Mouse (Mus musculus) ES-Bruce4 (cell line): ENCODE results near the gene Amn.

Experiments
- CTCF ChIP-seq: IDR thresholded peaks from one replicate; pipeline ENCODE4 v1.8.1; 2011; ENCODE audit warnings: low read depth, low read length
- EP300 ChIP-seq: IDR thresholded peaks from 2 replicates; pipeline ENCODE4 v1.6.1; 2011; ENCODE audit warnings: low read depth, low read length; ENCODE audit not compliant: insufficient read depth
- POLR2A ChIP-seq: IDR thresholded peaks from one replicate; pipeline ENCODE4 v1.8.1; 2011; ENCODE audit warnings: low read length; ENCODE audit not compliant: insufficient read depth

DNA sequence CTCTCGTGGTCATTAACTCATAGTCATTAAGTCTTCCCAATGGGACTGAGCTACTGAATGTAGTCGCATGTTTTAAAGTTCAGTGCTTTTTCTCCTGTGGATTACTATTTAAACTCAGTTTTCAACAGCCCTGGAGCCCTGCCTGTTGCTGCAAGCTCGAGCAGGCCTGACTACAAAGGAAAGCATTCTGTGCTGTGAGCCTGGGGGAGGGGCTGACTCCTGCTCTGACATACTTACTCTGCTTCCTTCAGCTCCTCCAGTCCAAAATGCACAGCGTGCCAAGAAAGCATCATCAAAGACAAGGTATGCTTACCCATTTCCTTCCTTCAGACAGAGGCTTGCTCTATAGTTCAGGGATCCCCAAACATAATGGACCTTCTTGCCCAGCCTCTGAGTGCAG, 32.1 kb upstream of the Amn start:
- TF ChIP-seq POLR2A (no peak), CTCF (no peak), EP300 (no peak)
